Mouse (Mus musculus) forebrain, embryonic 14.5 days (tissue): ENCODE data around the gene Msrb3. TPM values are rescaled to one million over a fixed set of nuclear protein-coding genes. Genes with fewer than 3 reads are reported as not detected.

Source experiments
- ATAC-seq: fragments of 200-750 bp; cut with Nextera tagmentation; 2 replicates; pipeline ENCODE4 v1.8.0; 2017; ENCODE audit warnings: mild to moderate bottlenecking, moderate library complexity
- DNase-seq: peaks from one replicate; pipeline ENCODE4 v3.0.0-alpha.2; 2015; ENCODE audit warnings: low spot score
- H3K27ac ChIP-seq: fragments of 300-500 bp; sonication (generic); 2 replicates; pipeline ENCODE4 v1.5.1; 2014; ENCODE audit warnings: low read depth, mild to moderate bottlenecking, control low read depth, low read length, moderate library complexity
- H3K27me3 ChIP-seq: fragments of 300-500 bp; sonication (generic); replicated peaks from 2 replicates; pipeline ENCODE4 v1.6.1; 2014; ENCODE audit warnings: low read length, control low read depth, mixed read lengths; ENCODE audit not compliant: control insufficient read depth, insufficient read depth
- H3K36me3 ChIP-seq: fragments of 300-500 bp; sonication (generic); 2 replicates; pipeline ENCODE4 v1.6.1; 2014; ENCODE audit warnings: low read length, control low read depth; ENCODE audit not compliant: control insufficient read depth, insufficient read depth
- H3K4me1 ChIP-seq: fragments of 300-500 bp; sonication (generic); 2 replicates; pipeline ENCODE4 v1.6.1; 2014; ENCODE audit warnings: antibody characterized with exemption, low read length, control low read depth; ENCODE audit not compliant: control insufficient read depth, insufficient read depth
- H3K4me2 ChIP-seq: fragments of 300-500 bp; sonication (generic); 2 replicates; pipeline ENCODE4 v1.6.1; 2014; ENCODE audit warnings: mild to moderate bottlenecking, control low read depth, low read length
- H3K4me3 ChIP-seq: fragments of 300-500 bp; sonication (generic); 2 replicates; pipeline ENCODE4 v1.5.1; 2014; ENCODE audit warnings: low read depth, low read length, control low read depth
- H3K9ac ChIP-seq: fragments of 300-500 bp; sonication (generic); 2 replicates; pipeline ENCODE4 v1.6.1; 2014; ENCODE audit warnings: mild to moderate bottlenecking, low read length, control low read depth, moderate library complexity
- H3K9me3 ChIP-seq: fragments of 300-500 bp; sonication (generic); replicated peaks from 2 replicates; pipeline ENCODE4 v1.6.1; 2016; ENCODE audit warnings: low read length, control low read depth, mixed read lengths; ENCODE audit not compliant: control insufficient read depth
- WGBS: fragments of 180-500 bp; shearing (Covaris S2); extraction: QIAGEN DNeasy Blood & Tissue Kit; methylation state at CpG from one replicate; pipeline ENCODE4 v1.1.7; 2014; 5-methylcytosine and 5-hydroxymethylcytosine counted together
- polyA plus RNA-seq: library from polyadenylated mRNA; unstranded; fragments of >200 nt; fragmentation: Nextera tagmentation; extraction: Ambion mirVana; gene quantifications from 2 replicates; pipeline ENCODE4 v1.2.1, GENCODE M21; 2014

Gene Msrb3
- polyA plus RNA-seq, 1 experiment from 2014 or later: 1.4 TPM

- H3K4me1 ChIP-seq: peaks cover 19% of the 10 kb centered on the region
- no peak overlapping the region for H3K9ac ChIP-seq
- DNase-seq (peak; percentile 41), ATAC-seq (no peak)
- H3K4me2 ChIP-seq: peak overlapping the region; percentile 36
- WGBS: 9% methylated on average over 20 of the region's 20 CpGs
- H3K36me3 ChIP-seq: no peaks in the 10 kb centered on the region
- H3K9me3 ChIP-seq: no peaks in the 10 kb centered on the region
- no peak overlapping the region for H3K4me3 ChIP-seq
- no peaks in the 10 kb centered on the region for H3K27me3 ChIP-seq
- peak overlapping the region; percentile 58; the same call in 1 of the 2 replicates for H3K27ac ChIP-seq
Measured at GRCm38 (mm10) chr10:120821491-120822358, 77.2 kb downstream of the Msrb3 start.

- Histone ChIP-seq H3K4me1 (peaks cover 16% of the 10 kb centered on the region), H3K36me3 (no peaks in the 10 kb centered on the region), H3K27me3 (no peaks in the 10 kb centered on the region), H3K9me3 (no peaks in the 10 kb centered on the region), H3K4me3 (no peak overlapping the region), H3K27ac (peak overlapping the region; percentile 58; the same call in 1 of the 2 replicates), H3K9ac (0 out of 2 replicates have a peak overlapping the region, but pooled peaks have one; percentile 21), H3K4me2 (peak overlapping the region; percentile 36)
- WGBS: 3% methylated on average over 12 of the region's 12 CpGs
- ATAC-seq (no peak), DNase-seq (peak; percentile 57)
Measured at GRCm38 (mm10) chr10:120820781-120821300, 78.1 kb downstream of the Msrb3 start.

- H3K4me1 ChIP-seq: peaks cover 7% of the 10 kb centered on the region; the same call in 1 of the 2 replicates
- WGBS: 91% methylated on average over 5 of the region's 5 CpGs
- no peak for DNase-seq
- no peaks in the 10 kb centered on the region for H3K27me3 ChIP-seq
- no peak overlapping the region for H3K9ac ChIP-seq
- H3K36me3 ChIP-seq: no peaks in the 10 kb centered on the region
- no peak for ATAC-seq
- no peak overlapping the region for H3K4me3 ChIP-seq
- H3K27ac ChIP-seq: no peak overlapping the region
- H3K4me2 ChIP-seq: no peak overlapping the region
- H3K9me3 ChIP-seq: no peaks in the 10 kb centered on the region
Measured at GRCm38 (mm10) chr10:120815290-120815689, 83.6 kb downstream of the Msrb3 start.

GRCm38 (mm10) chr10:120811796-120812443, 87.0 kb downstream of the Msrb3 start:
- ATAC-seq: 0 out of 2 replicates have a peak, but pooled peaks have one; percentile 20
- WGBS: 26% methylated on average over 24 of the region's 24 CpGs
- Histone ChIP-seq H3K9ac (peak overlapping the region; percentile 29; the same call in 1 of the 2 replicates), H3K36me3 (no peaks in the 10 kb centered on the region), H3K27ac (no peak overlapping the region), H3K4me3 (peak overlapping the region; percentile 15), H3K9me3 (no peaks in the 10 kb centered on the region), H3K4me2 (peak overlapping the region; percentile 48), H3K27me3 (no peaks in the 10 kb centered on the region), H3K4me1 (peaks cover 12% of the 10 kb centered on the region; the same call in 1 of the 2 replicates)
- DNase-seq: peak; percentile 36

GRCm38 (mm10) chr10:120810832-120811571, 87.9 kb downstream of the Msrb3 start:
- H3K36me3 ChIP-seq: no peaks in the 10 kb centered on the region
- DNase-seq (no peak), ATAC-seq (no peak)
- no peak overlapping the region; the same call in 1 of the 2 replicates for H3K9ac ChIP-seq
- H3K27ac ChIP-seq: no peak overlapping the region
- H3K4me1 ChIP-seq: peaks cover 12% of the 10 kb centered on the region; the same call in 1 of the 2 replicates
- H3K4me3 ChIP-seq: no peak overlapping the region
- peak overlapping the region; percentile 48 for H3K4me2 ChIP-seq
- H3K9me3 ChIP-seq: no peaks in the 10 kb centered on the region
- WGBS: 58% methylated on average over 4 of the region's 4 CpGs
- no peaks in the 10 kb centered on the region for H3K27me3 ChIP-seq

- DNase-seq (peak; percentile 45), ATAC-seq (0 out of 2 replicates have a peak, but pooled peaks have one; percentile 48)
- WGBS: 5% methylated on average over 14 of the region's 14 CpGs
Measured at GRCm38 (mm10) chr10:120810053-120810696, 88.7 kb downstream of the Msrb3 start.

GRCm38 (mm10) chr10:120808167-120808566, 90.7 kb downstream of the Msrb3 start:
- no peak overlapping the region for H3K9ac ChIP-seq
- ATAC-seq: no peak
- peaks cover 12% of the 10 kb centered on the region; the same call in 1 of the 2 replicates for H3K4me1 ChIP-seq
- DNase-seq: no peak
- H3K27me3 ChIP-seq: no peaks in the 10 kb centered on the region
- no peaks in the 10 kb centered on the region for H3K9me3 ChIP-seq
- H3K27ac ChIP-seq: no peak overlapping the region
- H3K4me2 ChIP-seq: no peak overlapping the region
- 94% methylated on average over 4 of the region's 4 CpGs for WGBS
- H3K36me3 ChIP-seq: no peaks in the 10 kb centered on the region
- no peak overlapping the region for H3K4me3 ChIP-seq

More at GRCm38 (mm10) chr10:120810053-120810696, 88.7 kb downstream of the Msrb3 start:
- H3K36me3 ChIP-seq: no peaks in the 10 kb centered on the region
- H3K27ac ChIP-seq: no peak overlapping the region; the same call in 1 of the 2 replicates
- no peaks in the 10 kb centered on the region for H3K9me3 ChIP-seq
- no peak overlapping the region for H3K9ac ChIP-seq
- H3K4me3 ChIP-seq: no peak overlapping the region
- no peaks in the 10 kb centered on the region for H3K27me3 ChIP-seq
- H3K4me2 ChIP-seq: peak overlapping the region; percentile 15; the same call in 1 of the 2 replicates
- peaks cover 12% of the 10 kb centered on the region; the same call in 1 of the 2 replicates for H3K4me1 ChIP-seq

GRCm38 (mm10) chr10:120801127-120801526, 97.8 kb downstream of the Msrb3 start:
- H3K9ac ChIP-seq: no peak overlapping the region
- ATAC-seq (no peak), DNase-seq (no peak)
- no peak overlapping the region for H3K27ac ChIP-seq
- no peaks in the 10 kb centered on the region for H3K36me3 ChIP-seq
- peaks cover 4% of the 10 kb centered on the region; the same call in 1 of the 2 replicates for H3K4me1 ChIP-seq
- no peaks in the 10 kb centered on the region for H3K27me3 ChIP-seq
- 28% methylated on average over 6 of the region's 6 CpGs for WGBS
- peak overlapping the region; percentile 25; the same call in 1 of the 2 replicates for H3K4me2 ChIP-seq
- H3K9me3 ChIP-seq: no peaks in the 10 kb centered on the region
- no peak overlapping the region for H3K4me3 ChIP-seq
